Mouse (Mus musculus) heart, embryonic 14.5 days (tissue): ENCODE results near the gene Myrf. TPM values are rescaled to one million over a fixed set of nuclear protein-coding genes. Genes with fewer than 3 reads are reported as not detected.

ENCODE experiments used
- ATAC-seq: fragments of 200-750 bp; cut with Nextera tagmentation; 2 replicates; pipeline ENCODE4 v1.8.0; 2017; ENCODE audit warnings: low read depth, moderate TSS enrichment; ENCODE audit not compliant: insufficient number of reproducible peaks, insufficient read depth, low FRiP score
- H3K27ac ChIP-seq, 2 experiments: fragments of 200-500 bp in 1 of 2; fragments of 300-500 bp in 1 of 2; sonication (generic) in 1 of 2; replicated peaks in 1 of 2; 2 replicates each; pipeline ENCODE4 v1.5.1; 2012 to 2014; ENCODE audit warnings: low read depth in 2 of 2, low read length in 2 of 2, control low read depth in 1 of 2, mild to moderate bottlenecking in 1 of 2, mixed read lengths in 1 of 2; ENCODE audit not compliant: control insufficient read depth in 1 of 2, insufficient read depth in 1 of 2
- H3K27me3 ChIP-seq: fragments of 300-500 bp; sonication (generic); 2 replicates; pipeline ENCODE4 v1.6.1; 2014; ENCODE audit warnings: mild to moderate bottlenecking, low read length, control low read depth; ENCODE audit not compliant: control insufficient read depth, insufficient read depth
- H3K36me3 ChIP-seq: fragments of 300-500 bp; sonication (generic); 2 replicates; pipeline ENCODE4 v1.6.1; 2014; ENCODE audit warnings: mild to moderate bottlenecking, control low read depth, low read length, mixed read lengths; ENCODE audit not compliant: control insufficient read depth, insufficient read depth
- H3K4me1 ChIP-seq, 2 experiments: fragments of 200-500 bp in 1 of 2; fragments of 300-500 bp in 1 of 2; sonication (generic) in 1 of 2; 2 replicates each; pipeline ENCODE4 v1.6.1; 2012 to 2014; ENCODE audit warnings: low read length in 2 of 2, control low read depth in 1 of 2, mixed read lengths in 1 of 2; ENCODE audit not compliant: control insufficient read depth in 2 of 2, insufficient read depth in 2 of 2
- H3K4me2 ChIP-seq: fragments of 300-500 bp; sonication (generic); 2 replicates; pipeline ENCODE4 v1.6.1; 2014; ENCODE audit warnings: mild to moderate bottlenecking, low read length
- H3K4me3 ChIP-seq, 2 experiments: fragments of 200-500 bp in 1 of 2; fragments of 300-500 bp in 1 of 2; sonication (generic) in 1 of 2; 2 replicates each; pipeline ENCODE4 v1.5.1; 2012 to 2014; ENCODE audit warnings: low read length in 2 of 2, mild to moderate bottlenecking in 2 of 2, control low read depth in 1 of 2, low read depth in 1 of 2, moderate library complexity in 1 of 2; ENCODE audit not compliant: control insufficient read depth in 1 of 2, insufficient read depth in 1 of 2
- H3K9ac ChIP-seq: fragments of 300-500 bp; sonication (generic); 2 replicates; pipeline ENCODE4 v1.6.1; 2014; ENCODE audit warnings: mild to moderate bottlenecking, low read length
- H3K9me3 ChIP-seq: fragments of 300-500 bp; sonication (generic); 2 replicates; pipeline ENCODE4 v1.6.1; 2016; ENCODE audit warnings: low read length, control low read depth; ENCODE audit not compliant: control insufficient read depth
- WGBS: fragments of 180-500 bp; shearing (Covaris S2); extraction: QIAGEN DNeasy Blood & Tissue Kit; methylation state at CpG from one replicate; pipeline ENCODE4 v1.1.7; 2014; 5-methylcytosine and 5-hydroxymethylcytosine counted together
- polyA plus RNA-seq: library from polyadenylated mRNA; unstranded; fragments of >200 nt; fragmentation: Nextera tagmentation; extraction: Ambion mirVana; gene quantifications from 2 replicates; pipeline ENCODE4 v1.2.1, GENCODE M21; 2014

The Myrf gene
- polyA plus RNA-seq, 1 experiment from 2014 or later = 10.8 TPM

DNA sequence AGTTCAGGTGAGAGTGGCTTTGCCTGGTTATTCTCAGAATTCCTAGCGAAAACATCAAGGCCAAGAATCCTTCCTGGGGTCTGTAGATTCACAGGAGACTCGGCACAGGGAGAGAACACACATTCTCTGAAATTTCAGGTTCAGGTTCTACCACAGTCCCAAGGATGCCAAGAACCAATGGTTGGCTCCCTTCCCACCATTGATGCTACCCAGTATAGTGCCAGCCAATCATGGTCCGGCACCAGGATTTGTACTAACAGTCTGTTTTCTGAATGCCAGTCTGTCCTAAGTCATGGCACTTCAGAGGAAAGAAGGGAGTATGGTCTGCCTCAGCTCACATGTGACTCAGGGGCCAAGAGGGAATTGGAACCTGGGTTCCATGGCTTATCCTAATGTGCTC is 54.7 kb downstream of the Myrf start:
- H3K4me1 ChIP-seq = peaks cover 11 to 16% of the 10 kb centered on the region in 2 experiments
- no peak overlapping the region for H3K4me2 ChIP-seq
- H3K36me3 ChIP-seq = peaks cover 61% of the 10 kb centered on the region
- no peak overlapping the region for H3K9ac ChIP-seq
- H3K27me3 ChIP-seq = no peaks in the 10 kb centered on the region
- no peaks in the 10 kb centered on the region for H3K9me3 ChIP-seq
- no peak overlapping the region for H3K4me3 ChIP-seq
- 92% methylated on average over 3 of the region's 3 CpGs for WGBS
- H3K27ac ChIP-seq = no peak overlapping the region
- no peak for ATAC-seq

- Histone ChIP-seq H3K27me3 (no peaks in the 10 kb centered on the region), H3K27ac (peak overlapping the region in 1 of 2 experiments; percentile 90; a peak in 1 of 4 replicates), H3K9me3 (no peaks in the 10 kb centered on the region), H3K4me1 (peaks cover 14 to 21% of the 10 kb centered on the region in 2 experiments), H3K4me3 (peak overlapping the region; percentile 82 to 91), H3K9ac (peak overlapping the region; percentile 86), H3K4me2 (peak overlapping the region; percentile 90), H3K36me3 (peaks cover 45% of the 10 kb centered on the region)
- 33% methylated on average over 12 of the region's 12 CpGs for WGBS
- ATAC-seq = no peak
Measured at GRCm38 (mm10) chr19:10184096-10184495, 56.5 kb downstream of the Myrf start.

DNA sequence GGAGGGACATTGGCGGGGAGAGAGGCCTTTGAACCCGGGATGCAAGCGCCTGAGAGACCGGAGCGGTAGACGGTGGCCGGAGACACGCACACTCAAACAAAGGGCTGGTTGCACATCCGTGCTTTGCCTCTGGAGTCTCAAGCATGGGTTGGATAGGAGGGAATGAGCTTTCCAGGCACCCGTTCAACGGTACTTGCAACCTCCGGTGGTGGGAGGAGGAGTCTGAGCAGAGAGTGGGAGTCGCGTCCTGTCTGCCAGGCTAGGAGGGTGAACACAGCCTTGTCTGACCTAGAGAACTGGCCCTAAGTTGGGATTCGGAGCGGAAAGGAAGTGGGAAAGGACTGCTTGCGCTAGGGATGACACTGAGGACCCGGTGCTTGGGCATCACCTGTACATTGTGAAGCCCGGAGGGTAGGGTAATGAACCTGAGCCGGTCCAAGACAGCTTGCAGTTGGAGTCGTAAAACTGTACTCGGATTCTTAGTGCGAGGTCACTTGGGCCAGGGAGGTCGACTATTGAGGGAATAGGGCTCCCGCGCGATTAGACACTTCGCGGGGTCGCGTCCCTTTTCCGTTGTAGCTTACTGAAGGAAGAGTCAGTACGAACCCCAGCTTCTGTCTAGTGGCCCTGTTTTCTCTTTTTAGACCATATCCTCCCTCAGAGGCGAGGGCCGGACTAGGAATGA is 57.1 kb downstream of the Myrf start:
- WGBS = 2% methylated on average over 35 of the region's 35 CpGs
- ATAC-seq = peak; percentile 54
- H3K9ac ChIP-seq = peak overlapping the region; percentile 86
- H3K27me3 ChIP-seq = no peaks in the 10 kb centered on the region
- peaks cover 39% of the 10 kb centered on the region for H3K36me3 ChIP-seq
- peaks cover 14 to 21% of the 10 kb centered on the region in 2 experiments for H3K4me1 ChIP-seq
- no peaks in the 10 kb centered on the region for H3K9me3 ChIP-seq
- peak overlapping the region; percentile 82 to 91 for H3K4me3 ChIP-seq
- H3K27ac ChIP-seq = peak overlapping the region; percentile 87 to 90
- H3K4me2 ChIP-seq = peak overlapping the region; percentile 90

DNA sequence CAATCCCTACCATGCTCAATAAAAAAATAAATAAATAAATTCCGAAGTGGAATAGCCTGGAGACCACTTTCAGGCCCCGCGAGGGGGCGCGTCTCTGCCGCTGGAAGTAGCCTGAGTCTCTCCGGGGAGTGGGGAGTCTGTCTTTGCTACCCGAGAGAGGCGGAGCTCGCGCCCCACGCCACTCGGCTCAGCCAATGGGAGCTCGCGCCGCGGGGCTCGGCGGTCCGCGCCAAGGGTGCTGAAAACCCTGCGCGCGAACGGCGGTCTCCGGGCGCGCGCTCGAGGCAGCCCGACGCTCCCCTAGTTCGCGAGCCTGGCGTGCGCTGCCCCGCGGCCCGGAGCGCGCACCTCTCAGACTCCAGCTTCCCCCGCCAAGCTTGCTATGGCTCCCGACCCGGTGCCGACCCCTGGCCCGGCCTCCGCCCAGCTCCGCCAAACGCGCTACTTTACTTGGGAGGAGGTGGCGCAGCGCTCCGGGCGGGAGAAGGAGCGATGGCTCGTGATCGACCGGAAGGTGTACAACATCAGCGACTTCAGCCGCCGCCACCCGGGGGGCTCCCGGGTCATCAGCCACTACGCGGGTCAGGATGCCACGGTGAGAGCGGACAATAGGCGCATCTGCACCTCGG is 57.8 kb downstream of the Myrf start, which contains the start of gene Fads1:
Gene Fads1 (plus strand): TSS at position 219 of the 629 bp plus-strand sequence.
- H3K4me1 ChIP-seq = peaks cover 14 to 21% of the 10 kb centered on the region in 2 experiments
- H3K4me3 ChIP-seq = peak within 1 kb of the TSS; percentile 82 to 91

DNA sequence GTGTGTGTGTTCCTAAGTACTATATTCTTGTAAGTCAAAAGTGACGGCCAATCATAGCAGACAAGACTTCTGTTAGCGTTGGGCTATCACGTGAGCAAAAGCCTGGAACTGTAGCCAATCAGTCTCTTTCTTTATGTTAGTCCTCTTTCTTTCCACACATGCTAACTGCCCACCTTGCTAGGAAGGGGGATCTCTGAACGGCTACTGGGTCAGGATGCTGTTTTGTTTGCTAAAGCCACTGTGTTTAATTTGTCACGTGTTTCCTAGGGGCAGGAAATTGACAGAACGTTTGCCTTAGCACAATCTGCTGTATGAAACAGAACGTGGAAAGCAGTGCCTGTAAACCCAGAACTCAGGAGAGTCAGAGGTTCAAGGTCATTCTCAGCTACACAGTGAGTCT is 58.4 kb downstream of the Myrf start:
- H3K27ac ChIP-seq = peak overlapping the region; percentile 18 to 90; a peak in 3 of 4 replicates
- H3K9me3 ChIP-seq = 0 out of 2 replicates have a peak, but pooled peaks cover 2% of the 10 kb centered on the region
- 30% methylated on average over 7 of the region's 7 CpGs for whole genome bisulfite sequencing
- no peak for ATAC-seq
- peaks cover 14 to 22% of the 10 kb centered on the region in 2 experiments for H3K4me1 ChIP-seq
- H3K36me3 ChIP-seq = peaks cover 26% of the 10 kb centered on the region
- peak overlapping the region; percentile 86 for H3K9ac ChIP-seq
- H3K4me3 ChIP-seq = peak overlapping the region; percentile 29 to 91
- H3K4me2 ChIP-seq = peak overlapping the region; percentile 90
- H3K27me3 ChIP-seq = no peaks in the 10 kb centered on the region

More for the DNA sequence above, 57.8 kb downstream of the Myrf start, which contains the start of gene Fads1:
- peak within 1 kb of the TSS; percentile 86 for H3K9ac ChIP-seq
- WGBS = under 1% methylated on average over 69 of the region's 70 CpGs
- H3K27me3 ChIP-seq = no peaks in the 10 kb centered on the region
- H3K27ac ChIP-seq = peak within 1 kb of the TSS; percentile 87 to 90
- H3K36me3 ChIP-seq = peaks cover 32% of the 10 kb centered on the region
- H3K4me2 ChIP-seq = peak within 1 kb of the TSS; percentile 90
- peak; percentile 96 for ATAC-seq
- H3K9me3 ChIP-seq = 0 out of 2 replicates have a peak, but pooled peaks cover 2% of the 10 kb centered on the region

DNA sequence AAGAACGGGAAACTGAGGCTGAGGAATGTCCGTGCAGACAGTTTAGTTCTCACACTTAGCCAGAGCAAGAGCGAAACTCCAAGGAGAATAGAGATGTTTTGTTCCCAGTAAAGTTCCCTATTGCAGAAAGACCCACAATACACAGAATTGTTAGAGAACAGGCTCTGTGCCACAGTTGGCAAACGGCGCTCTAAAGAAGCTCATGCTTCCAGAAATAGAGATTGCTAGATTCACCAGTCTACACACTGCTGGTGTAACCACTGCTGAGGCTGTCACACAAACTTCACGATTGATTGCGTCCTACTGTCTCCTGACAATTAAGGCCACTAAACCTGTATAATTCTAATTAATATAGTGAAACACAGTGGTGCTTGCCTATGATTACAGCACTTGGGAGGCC is 59.3 kb downstream of the Myrf start:
- 86% methylated on average over 7 of the region's 7 CpGs for WGBS

DNA sequence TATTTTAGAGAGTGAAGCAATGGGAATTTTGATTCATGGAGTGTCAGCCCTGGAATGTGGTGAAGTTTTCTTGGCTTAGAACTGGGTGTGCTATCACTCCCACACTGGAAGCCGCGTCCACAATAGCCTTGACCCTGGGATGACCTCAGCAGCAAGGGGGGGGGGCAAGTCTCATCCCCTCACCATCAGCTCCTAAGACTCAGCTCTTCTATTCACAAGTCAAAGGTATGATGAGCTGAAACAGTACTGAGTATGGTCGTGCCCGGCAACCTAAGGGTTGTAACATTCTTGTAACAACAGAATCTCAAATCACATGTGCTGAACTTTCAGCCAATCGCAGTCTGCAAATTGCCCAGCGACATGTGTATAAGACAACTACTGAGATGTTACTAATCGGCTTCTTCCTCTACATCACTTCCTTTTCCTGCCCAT is 63.6 kb downstream of the Myrf start:
- Histone ChIP-seq H3K4me1 (peaks cover 14 to 18% of the 10 kb centered on the region in 2 experiments), H3K4me2 (no peak overlapping the region; the same call in 1 of the 2 replicates), H3K9ac (no peak overlapping the region), H3K36me3 (no peaks in the 10 kb centered on the region), H3K27me3 (no peaks in the 10 kb centered on the region), H3K4me3 (no peak overlapping the region), H3K9me3 (0 out of 2 replicates have a peak, but pooled peaks cover 2% of the 10 kb centered on the region), H3K27ac (peak overlapping the region in 1 of 2 experiments; percentile 73; a peak in 2 of 4 replicates)
- ATAC-seq = no peak
- WGBS = 30% methylated on average over 7 of the region's 7 CpGs

More for the DNA sequence above, 59.3 kb downstream of the Myrf start:
- H3K4me3 ChIP-seq = no peak overlapping the region
- ATAC-seq = no peak
- no peak overlapping the region for H3K9ac ChIP-seq
- H3K27ac ChIP-seq = no peak overlapping the region
- 0 out of 2 replicates have a peak, but pooled peaks cover 2% of the 10 kb centered on the region for H3K9me3 ChIP-seq
- peaks cover 17% of the 10 kb centered on the region for H3K36me3 ChIP-seq
- no peak overlapping the region for H3K4me2 ChIP-seq
- H3K4me1 ChIP-seq = peaks cover 19 to 31% of the 10 kb centered on the region in 2 experiments
- no peaks in the 10 kb centered on the region for H3K27me3 ChIP-seq
